Mouse (Mus musculus): ENCODE measurements at regions not wholly inside any gene's neighbourhood (a gene's known extent, or its start where the extent isn't known, plus 50 kb on each side); places are given as distances from the start of the nearest gene placed in this dataset.

DNA sequence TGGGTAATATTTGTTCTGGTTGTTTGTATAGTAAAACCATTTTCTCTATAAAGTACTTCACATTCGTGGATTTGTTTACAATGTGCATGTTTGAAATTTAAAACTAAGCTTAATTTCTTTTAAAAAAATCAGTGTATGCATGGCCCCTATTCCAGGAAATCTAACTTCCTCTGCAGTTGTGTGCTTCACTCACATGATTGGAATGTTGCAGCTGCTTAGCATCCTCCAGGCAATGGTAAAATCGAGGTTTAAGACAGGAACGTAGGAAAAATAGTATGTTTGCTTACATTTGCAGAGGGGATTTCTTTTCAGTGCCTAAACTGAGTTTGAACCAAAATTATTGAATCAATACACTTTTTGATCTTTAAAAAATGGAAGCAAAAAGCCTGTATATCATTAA, 217.5 kb downstream of the Ptprc start:
- TF ChIP-seq BHLHE40 (IDR thresholded peaks at IDR 0.05; ENCODE audit: borderline replicate concordance, low read depth, low read length), result no peak
- TF ChIP-seq POLR2A (IDR thresholded peaks at IDR 0.05; ENCODE audit: control insufficient read depth in 1 of 2, insufficient read depth in 1 of 2, low read depth in 1 of 2, low read length in 2 of 2, poor library complexity in 1 of 2), result no peak
- no peak for TF ChIP-seq MAZ (IDR thresholded peaks at IDR 0.05; ENCODE audit: low read depth, low read length)
- TF ChIP-seq SIN3A (IDR thresholded peaks at IDR 0.05; ENCODE audit: low read length), result no peak
- TF ChIP-seq RCOR1 (IDR thresholded peaks at IDR 0.05; ENCODE audit: low read depth, low read length), result no peak
- no peak for TF ChIP-seq SMC3 (IDR thresholded peaks at IDR 0.05; ENCODE audit: low read depth, low read length)
- no peak for TF ChIP-seq MAFK (IDR thresholded peaks at IDR 0.05; ENCODE audit: borderline replicate concordance, low read depth, low read length)
- no peak for TF ChIP-seq E2F4 (IDR thresholded peaks at IDR 0.05; ENCODE audit: borderline replicate concordance, low read depth, low read length)
- no peak for TF ChIP-seq CHD1 (IDR thresholded peaks at IDR 0.05; ENCODE audit: low read depth, low read length)
- TF ChIP-seq ZNF384 (IDR thresholded peaks at IDR 0.05; ENCODE audit: low read depth, low read length), result no peak
- no peak for TF ChIP-seq KAT2A (conservative IDR thresholded peaks at IDR 0.05; ENCODE audit: low read depth, low read length)
- TF ChIP-seq ZKSCAN1 (IDR thresholded peaks at IDR 0.05; ENCODE audit: low read depth, low read length), result no peak
- no peak for TF ChIP-seq ELF1 (IDR thresholded peaks at IDR 0.05; ENCODE audit: low read depth, low read length)
- no peak for TF ChIP-seq USF2 (IDR thresholded peaks at IDR 0.05; ENCODE audit: borderline replicate concordance in 1 of 2, insufficient read depth in 1 of 2, low read depth in 1 of 2, low read length in 2 of 2)
- Histone ChIP-seq H3K79me2 (ENCODE audit: control insufficient read depth, insufficient read depth, low read length, poor library complexity) (no peaks in the 10 kb centered on the region), H3K4me3 (ENCODE audit: control insufficient read depth in 1 of 2, insufficient read depth in 1 of 2, low read depth in 2 of 2, low read length in 2 of 2) (no peak overlapping the region)

DNA sequence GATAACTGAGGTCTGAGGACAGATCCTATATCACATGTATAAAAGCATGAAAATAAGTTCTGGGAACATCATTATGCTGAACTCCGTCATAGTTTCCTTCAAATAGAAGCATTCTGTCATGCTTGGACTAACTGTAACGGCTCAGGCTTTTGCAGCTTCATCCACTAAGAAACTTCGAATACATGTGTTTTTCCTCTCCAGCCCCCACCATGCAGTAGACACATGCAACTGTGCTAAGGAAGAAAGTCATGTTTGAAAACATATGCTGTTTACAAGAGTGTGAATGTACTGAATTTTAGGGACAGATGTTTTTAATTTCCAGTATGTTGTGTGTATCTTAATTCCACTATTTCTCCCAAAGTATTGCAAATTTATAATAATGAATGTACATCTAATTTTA, 219.5 kb downstream of the Ptprc start:
- H3K9me3 ChIP-seq (replicated peaks; ENCODE audit: insufficient read depth, low read length), result no peaks in the 10 kb centered on the region
- no peak for TF ChIP-seq TAL1 (IDR thresholded peaks at IDR 0.05; ENCODE audit: low read length)
- no peak overlapping the region for H3K27ac ChIP-seq (ENCODE audit: control insufficient read depth, low read depth, low read length)
- DNase-seq (ENCODE audit: low read depth, low spot score), result no peak
- H3K9ac ChIP-seq (ENCODE audit: control insufficient read depth, low read depth, low read length, poor library complexity, severe bottlenecking), result no peak overlapping the region
- no peaks in the 10 kb centered on the region for H3K36me3 ChIP-seq (ENCODE audit: control insufficient read depth in 1 of 2, insufficient read depth in 2 of 2, low read length in 2 of 2)
- no peaks in the 10 kb centered on the region for H3K4me1 ChIP-seq (ENCODE audit: control insufficient read depth in 1 of 2, insufficient read depth in 2 of 2, low read length in 2 of 2)
- no peak overlapping the region for H3K4me3 ChIP-seq (ENCODE audit: control insufficient read depth in 1 of 2, insufficient read depth in 1 of 2, low read depth in 2 of 2, low read length in 2 of 2)
- H3K27me3 ChIP-seq (ENCODE audit: control insufficient read depth in 1 of 2, insufficient read depth in 2 of 2, low read length in 2 of 2), result no peaks in the 10 kb centered on the region
- H3K79me2 ChIP-seq (ENCODE audit: control insufficient read depth, insufficient read depth, low read length, poor library complexity), result no peaks in the 10 kb centered on the region

More for the DNA sequence above, 217.5 kb downstream of the Ptprc start:
- H3K27me3 ChIP-seq (ENCODE audit: control insufficient read depth in 1 of 2, insufficient read depth in 2 of 2, low read length in 2 of 2), result no peaks in the 10 kb centered on the region
- no peaks in the 10 kb centered on the region for H3K4me1 ChIP-seq (ENCODE audit: control insufficient read depth in 1 of 2, insufficient read depth in 2 of 2, low read length in 2 of 2)
- no peak overlapping the region for H3K27ac ChIP-seq (ENCODE audit: control insufficient read depth, low read depth, low read length)
- no peaks in the 10 kb centered on the region for H3K36me3 ChIP-seq (ENCODE audit: control insufficient read depth in 1 of 2, insufficient read depth in 2 of 2, low read length in 2 of 2)
- DNase-seq (ENCODE audit: low read depth, low spot score), result no peak
- H3K9ac ChIP-seq (ENCODE audit: control insufficient read depth, low read depth, low read length, poor library complexity, severe bottlenecking), result no peak overlapping the region
- no peaks in the 10 kb centered on the region for H3K9me3 ChIP-seq (replicated peaks; ENCODE audit: insufficient read depth, low read length)

DNA sequence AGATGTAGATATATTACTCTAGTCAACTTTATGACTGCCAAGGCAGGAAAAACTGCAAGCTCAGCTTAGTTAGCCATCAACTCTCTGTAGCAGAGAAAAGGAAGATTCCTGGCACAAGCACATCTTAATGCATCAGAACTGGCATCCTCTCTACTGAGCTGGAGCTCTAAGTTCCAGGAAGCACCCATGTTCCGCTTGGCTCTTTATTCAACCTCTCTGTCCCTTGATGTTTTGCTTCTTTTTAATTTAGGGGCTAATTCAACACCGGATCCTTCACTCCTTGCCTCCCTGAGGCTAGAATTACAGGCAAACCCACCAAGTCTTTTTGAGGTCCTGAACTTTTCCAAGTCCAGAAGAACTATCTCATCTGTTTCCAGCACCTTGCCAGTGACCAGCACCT, 220.4 kb downstream of the Ptprc start:
- H3K27ac ChIP-seq (ENCODE audit: control insufficient read depth, low read depth, low read length), result no peak overlapping the region
- H3K79me2 ChIP-seq (ENCODE audit: control insufficient read depth, insufficient read depth, low read length, poor library complexity), result no peaks in the 10 kb centered on the region
- no peaks in the 10 kb centered on the region for H3K27me3 ChIP-seq (ENCODE audit: control insufficient read depth in 1 of 2, insufficient read depth in 2 of 2, low read length in 2 of 2)
- no peaks in the 10 kb centered on the region for H3K4me1 ChIP-seq (ENCODE audit: control insufficient read depth in 1 of 2, insufficient read depth in 2 of 2, low read length in 2 of 2)
- H3K9ac ChIP-seq (ENCODE audit: control insufficient read depth, low read depth, low read length, poor library complexity, severe bottlenecking), result no peak overlapping the region
- DNase-seq (ENCODE audit: low read depth, low spot score), result no peak
- no peak for TF ChIP-seq POLR2AphosphoS2 (IDR thresholded peaks at IDR 0.05; ENCODE audit: low read length)
- no peak for TF ChIP-seq UBTF (IDR thresholded peaks at IDR 0.05; ENCODE audit: borderline replicate concordance, insufficient read depth, low read depth, low read length)
- TF ChIP-seq MYB (IDR thresholded peaks at IDR 0.05; ENCODE audit: low read depth, low read length), result no peak
- no peak for TF ChIP-seq ZC3H11A (IDR thresholded peaks at IDR 0.05; ENCODE audit: low read depth, low read length)
- no peak for TF ChIP-seq JUND (IDR thresholded peaks at IDR 0.05; ENCODE audit: low read depth, low read length)
- TF ChIP-seq MAZ (IDR thresholded peaks at IDR 0.05; ENCODE audit: low read depth, low read length), result no peak
- TF ChIP-seq TAL1 (IDR thresholded peaks at IDR 0.05; ENCODE audit: low read length), result no peak
- no peak for TF ChIP-seq USF1 (IDR thresholded peaks at IDR 0.05; ENCODE audit: low read depth, low read length)
- TF ChIP-seq ZNF384 (IDR thresholded peaks at IDR 0.05; ENCODE audit: low read depth, low read length), result no peak
- no peak for TF ChIP-seq MEF2A (IDR thresholded peaks at IDR 0.05; ENCODE audit: extremely low read depth, insufficient replicate concordance, low read depth, low read length, poor library complexity, severe bottlenecking)
- no peaks in the 10 kb centered on the region for H3K9me3 ChIP-seq (replicated peaks; ENCODE audit: insufficient read depth, low read length)
- no peaks in the 10 kb centered on the region for H3K36me3 ChIP-seq (ENCODE audit: control insufficient read depth in 1 of 2, insufficient read depth in 2 of 2, low read length in 2 of 2)
- H3K4me3 ChIP-seq (ENCODE audit: control insufficient read depth in 1 of 2, insufficient read depth in 1 of 2, low read depth in 2 of 2, low read length in 2 of 2), result no peak overlapping the region

Measured in MEL (cell line).